Mouse (Mus musculus) hindbrain, embryonic 16.5 days (tissue): ENCODE results near the gene Fam43a. TPM values are rescaled to one million over a fixed set of nuclear protein-coding genes. Genes with fewer than 3 reads are reported as not detected.

Experiments used
- ATAC-seq: fragments of 200-750 bp; cut with Nextera tagmentation; 2 replicates; pipeline ENCODE4 v1.8.0; 2017; ENCODE audit warnings: moderate TSS enrichment, moderate library complexity
- H3K27ac ChIP-seq: fragments of 300-500 bp; sonication (generic); 2 replicates; pipeline ENCODE4 v1.5.1; 2014; ENCODE audit warnings: low read depth, mild to moderate bottlenecking, control low read depth, low read length, moderate library complexity
- H3K27me3 ChIP-seq: fragments of 300-500 bp; sonication (generic); replicated peaks from 2 replicates; pipeline ENCODE4 v1.6.1; 2014; ENCODE audit warnings: low read length; ENCODE audit not compliant: control insufficient read depth, insufficient read depth
- H3K36me3 ChIP-seq: fragments of 300-500 bp; sonication (generic); 2 replicates; pipeline ENCODE4 v1.6.1; 2014; ENCODE audit warnings: mild to moderate bottlenecking, low read length, moderate library complexity, mixed read lengths; ENCODE audit not compliant: control insufficient read depth, insufficient read depth
- H3K4me1 ChIP-seq: fragments of 300-500 bp; sonication (generic); 2 replicates; pipeline ENCODE4 v1.6.1; 2014; ENCODE audit warnings: low read depth, low read length; ENCODE audit not compliant: control insufficient read depth, insufficient read depth
- H3K4me2 ChIP-seq: fragments of 300-500 bp; sonication (generic); 2 replicates; pipeline ENCODE4 v1.6.1; 2014; ENCODE audit warnings: mild to moderate bottlenecking, low read length, control low read depth, moderate library complexity
- H3K4me3 ChIP-seq: fragments of 300-500 bp; sonication (generic); 2 replicates; pipeline ENCODE4 v1.5.1; 2014; ENCODE audit warnings: mild to moderate bottlenecking, low read length, control low read depth, moderate library complexity
- H3K9ac ChIP-seq: fragments of 300-500 bp; sonication (generic); 2 replicates; pipeline ENCODE4 v1.6.1; 2014; ENCODE audit warnings: low read depth, mild to moderate bottlenecking, control low read depth, low read length, moderate library complexity
- H3K9me3 ChIP-seq: fragments of 300-500 bp; sonication (generic); 2 replicates; pipeline ENCODE4 v1.6.1; 2014; ENCODE audit warnings: mild to moderate bottlenecking, low read length, moderate library complexity; ENCODE audit not compliant: control insufficient read depth
- WGBS: fragments of 180-500 bp; shearing (Covaris S2); extraction: QIAGEN DNeasy Blood & Tissue Kit; methylation state at CpG from one replicate; pipeline ENCODE4 v1.1.7; 2014; 5-methylcytosine and 5-hydroxymethylcytosine counted together
- polyA plus RNA-seq: library from polyadenylated mRNA; unstranded; fragments of >200 nt; fragmentation: Nextera tagmentation; extraction: Ambion mirVana; gene quantifications from 2 replicates; pipeline ENCODE4 v1.2.1, GENCODE M21; 2015

Gene Fam43a
- polyA plus RNA-seq, 1 experiment from 2014 or later, result 18.3 TPM

GRCm38 (mm10) chr16:30590264-30591209 is 9.0 kb upstream of the Fam43a start:
- H3K9ac ChIP-seq, result no peak overlapping the region
- H3K4me3 ChIP-seq, result no peak overlapping the region
- no peaks in the 10 kb centered on the region for H3K9me3 ChIP-seq
- no peaks in the 10 kb centered on the region for H3K27me3 ChIP-seq
- no peaks in the 10 kb centered on the region for H3K36me3 ChIP-seq
- WGBS, result 48% methylated on average over 7 of the region's 7 CpGs
- H3K4me1 ChIP-seq, result peaks cover 8% of the 10 kb centered on the region
- H3K27ac ChIP-seq, result no peak overlapping the region
- H3K4me2 ChIP-seq, result no peak overlapping the region
- no peak for ATAC-seq

DNA sequence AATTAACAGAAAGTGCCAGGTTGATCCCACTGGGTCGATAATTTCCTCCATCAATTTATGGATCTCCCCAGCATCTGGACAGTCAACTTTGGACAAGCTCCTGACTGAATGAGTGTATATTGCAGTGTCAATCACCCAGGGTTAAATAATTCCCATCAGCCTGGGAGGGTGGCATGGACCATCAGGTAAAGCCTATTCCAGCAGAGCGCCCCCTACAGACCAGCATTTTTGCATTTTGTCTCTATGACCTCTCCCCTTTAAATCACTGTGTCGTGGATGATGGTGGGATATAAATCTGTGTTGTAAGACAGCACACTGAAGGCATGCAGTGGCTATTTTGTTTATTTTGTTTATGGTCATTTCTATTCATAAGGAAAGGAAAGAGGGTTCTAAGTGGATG is 7.5 kb upstream of the Fam43a start:
- Histone ChIP-seq H3K4me3 (no peak overlapping the region), H3K9me3 (no peaks in the 10 kb centered on the region), H3K27me3 (no peaks in the 10 kb centered on the region), H3K4me2 (no peak overlapping the region), H3K27ac (no peak overlapping the region), H3K9ac (no peak overlapping the region), H3K36me3 (no peaks in the 10 kb centered on the region), H3K4me1 (peaks cover 5% of the 10 kb centered on the region; the same call in 1 of the 2 replicates)
- 39% methylated on average over 3 of the region's 3 CpGs for WGBS
- no peak for ATAC-seq

GRCm38 (mm10) chr16:30595356-30595755 is 4.2 kb upstream of the Fam43a start:
- H3K4me1 ChIP-seq, result peaks cover 18% of the 10 kb centered on the region
- WGBS, result 58% methylated on average over 3 of the region's 3 CpGs
- no peak overlapping the region for H3K4me2 ChIP-seq
- H3K36me3 ChIP-seq, result no peaks in the 10 kb centered on the region
- H3K4me3 ChIP-seq, result no peak overlapping the region
- no peak for ATAC-seq
- no peak overlapping the region for H3K27ac ChIP-seq
- H3K9ac ChIP-seq, result no peak overlapping the region
- H3K9me3 ChIP-seq, result no peaks in the 10 kb centered on the region
- H3K27me3 ChIP-seq, result no peaks in the 10 kb centered on the region

DNA sequence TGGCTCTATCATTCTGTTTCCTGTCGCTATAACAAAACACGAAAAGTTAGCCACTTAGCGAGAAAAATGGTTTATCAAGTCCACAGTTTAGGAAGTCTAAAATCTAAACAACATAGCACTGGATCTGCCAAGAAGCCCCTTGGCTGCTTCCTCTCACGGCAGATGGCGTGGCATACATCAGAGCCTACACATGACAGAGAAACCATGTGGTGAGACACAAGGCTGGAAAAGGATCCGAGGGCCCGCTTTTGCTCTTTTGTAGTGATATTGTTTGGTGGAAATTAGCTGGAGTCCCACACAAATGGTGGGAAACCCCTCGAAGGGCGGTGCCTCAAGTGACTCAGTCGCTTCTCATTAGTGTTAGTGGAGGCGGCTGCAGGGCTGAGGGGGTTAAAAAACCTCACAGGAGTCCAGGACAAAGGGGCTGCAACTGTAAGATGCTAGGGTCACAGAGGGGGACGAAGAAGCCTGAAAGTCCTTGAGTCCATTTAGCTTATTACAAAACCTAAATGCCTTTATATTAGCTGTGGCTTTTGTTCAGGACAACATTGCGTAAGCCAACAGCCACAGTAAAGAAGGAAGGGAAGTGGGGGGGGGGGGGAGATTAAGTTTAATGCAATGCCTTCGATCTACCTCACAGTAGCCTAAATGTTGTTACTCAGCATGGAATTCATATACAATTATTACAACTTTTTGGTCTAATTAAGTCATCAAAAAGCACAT is 3.5 kb upstream of the Fam43a start:
- Histone ChIP-seq H3K4me1 (peaks cover 24% of the 10 kb centered on the region), H3K27me3 (no peaks in the 10 kb centered on the region), H3K4me3 (no peak overlapping the region), H3K9me3 (no peaks in the 10 kb centered on the region), H3K36me3 (no peaks in the 10 kb centered on the region), H3K9ac (no peak overlapping the region), H3K4me2 (no peak overlapping the region), H3K27ac (no peak overlapping the region)
- ATAC-seq, result no peak
- 50% methylated on average over 14 of the region's 14 CpGs for WGBS

- Histone ChIP-seq H3K9me3 (no peaks in the 10 kb centered on the region), H3K4me2 (peak overlapping the region; percentile 61), H3K4me1 (peaks cover 34% of the 10 kb centered on the region), H3K27me3 (peaks cover 8% of the 10 kb centered on the region), H3K4me3 (peak overlapping the region; percentile 25), H3K27ac (no peak overlapping the region), H3K9ac (peak overlapping the region; percentile 42), H3K36me3 (no peaks in the 10 kb centered on the region)
- ATAC-seq, result peak; percentile 63
- WGBS, result 10% methylated on average over 16 of the region's 16 CpGs
These were observed 2.4 kb upstream of the Fam43a start for GRCm38 (mm10) chr16:30596959-30597681.

DNA sequence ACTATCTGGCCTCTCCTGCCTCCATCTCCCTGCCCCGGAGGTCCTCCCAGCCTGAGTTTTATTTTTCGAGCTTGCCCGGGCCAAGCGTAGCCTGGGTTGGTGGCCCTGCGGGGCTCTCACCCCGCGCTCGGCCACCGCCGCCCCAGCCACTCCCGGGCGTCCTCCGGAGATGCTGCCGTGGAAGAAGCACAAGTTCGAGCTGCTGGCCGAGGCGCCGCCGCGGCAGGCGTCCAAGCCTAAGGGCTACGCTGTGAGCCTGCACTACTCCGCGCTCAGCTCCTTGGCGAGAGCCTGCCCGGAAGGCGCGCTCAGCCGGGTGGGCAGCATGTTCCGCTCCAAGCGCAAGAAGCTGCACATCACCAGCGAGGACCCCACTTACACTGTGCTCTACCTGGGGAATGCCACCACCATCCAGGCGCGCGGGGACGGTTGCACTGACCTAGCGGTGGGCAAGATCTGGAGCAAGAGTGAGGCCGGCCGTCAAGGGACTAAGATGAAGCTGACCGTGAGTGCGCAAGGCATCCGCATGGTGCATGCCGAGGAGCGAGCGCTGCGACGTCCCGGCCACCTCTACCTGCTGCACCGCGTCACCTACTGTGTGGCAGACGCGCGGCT is 1.0 kb downstream of the Fam43a start:
- Histone ChIP-seq H3K4me2 (peak overlapping the region; percentile 97), H3K9me3 (no peaks in the 10 kb centered on the region), H3K9ac (peak overlapping the region; percentile 82), H3K4me3 (peak overlapping the region; percentile 76), H3K27me3 (peaks cover 8% of the 10 kb centered on the region), H3K27ac (peak overlapping the region; percentile 54), H3K36me3 (no peaks in the 10 kb centered on the region), H3K4me1 (peaks cover 38% of the 10 kb centered on the region)
- ATAC-seq, result 0 out of 2 replicates have a peak, but pooled peaks have one; percentile 19
- WGBS, result 1% methylated on average over 53 of the region's 53 CpGs

DNA sequence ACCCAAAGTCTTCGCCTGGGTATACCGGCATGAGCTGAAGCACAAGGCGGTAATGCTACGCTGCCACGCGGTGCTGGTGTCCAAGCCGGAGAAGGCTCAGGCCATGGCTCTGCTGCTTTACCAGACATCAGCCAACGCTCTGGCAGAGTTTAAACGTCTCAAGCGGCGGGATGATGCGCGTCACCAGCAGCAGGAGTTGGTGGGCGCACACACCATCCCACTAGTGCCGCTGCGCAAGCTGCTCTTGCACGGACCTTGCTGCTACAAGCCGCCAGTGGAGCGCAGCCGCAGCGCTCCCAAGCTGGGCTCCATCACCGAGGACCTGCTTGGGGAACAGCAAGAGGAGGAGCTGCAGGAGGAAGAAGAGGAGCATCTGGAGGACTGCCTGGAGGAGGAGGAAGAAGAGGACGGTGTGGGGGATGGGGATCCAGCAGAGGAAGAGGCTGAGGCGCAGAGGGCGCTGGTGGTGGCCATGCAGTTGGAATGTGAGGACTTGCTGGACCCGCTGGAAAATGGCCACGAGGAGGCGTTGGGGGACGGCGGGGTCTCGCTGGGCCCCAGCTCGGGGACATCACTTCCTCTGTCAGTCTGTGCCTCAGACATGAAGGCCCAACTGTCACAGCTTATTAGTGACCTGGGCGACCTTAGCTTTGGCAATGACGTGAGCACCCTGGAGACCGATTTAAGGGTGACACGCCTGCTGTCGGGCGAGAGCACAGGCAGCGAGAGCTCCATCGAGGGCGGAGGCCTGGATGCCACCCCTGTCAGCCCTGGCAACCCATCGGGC is 1.7 kb downstream of the Fam43a start:
- Histone ChIP-seq H3K9ac (peak overlapping the region; percentile 82), H3K4me3 (peak overlapping the region; percentile 76), H3K27ac (peak overlapping the region; percentile 39; the same call in 1 of the 2 replicates), H3K27me3 (peaks cover 8% of the 10 kb centered on the region), H3K4me1 (peaks cover 38% of the 10 kb centered on the region), H3K9me3 (no peaks in the 10 kb centered on the region), H3K4me2 (peak overlapping the region; percentile 97), H3K36me3 (no peaks in the 10 kb centered on the region)
- WGBS, result 7% methylated on average over 42 of the region's 42 CpGs
- ATAC-seq, result peak; percentile 7; the same call in 1 of the 2 replicates

- Histone ChIP-seq H3K4me3 (peak overlapping the region; percentile 76), H3K4me2 (peak overlapping the region; percentile 97), H3K27ac (no peak overlapping the region), H3K9ac (peak overlapping the region; percentile 41; the same call in 1 of the 2 replicates), H3K36me3 (no peaks in the 10 kb centered on the region), H3K9me3 (no peaks in the 10 kb centered on the region), H3K27me3 (peaks cover 8% of the 10 kb centered on the region), H3K4me1 (peaks cover 34% of the 10 kb centered on the region)
- ATAC-seq, result no peak
- WGBS, result 30% methylated on average over 7 of the region's 7 CpGs
These were observed 2.4 kb downstream of the Fam43a start for GRCm38 (mm10) chr16:30601946-30602345.
